Mouse (Mus musculus) forelimb bud, embryonic 11.5 days (tissue): Measurements from ENCODE around the gene Marc2.

Experiments
- DNase-seq: peaks from one replicate; pipeline ENCODE4 v3.0.0-alpha.2; 2012; ENCODE audit warnings: low read depth, low spot score

Marc2 gene

DNA sequence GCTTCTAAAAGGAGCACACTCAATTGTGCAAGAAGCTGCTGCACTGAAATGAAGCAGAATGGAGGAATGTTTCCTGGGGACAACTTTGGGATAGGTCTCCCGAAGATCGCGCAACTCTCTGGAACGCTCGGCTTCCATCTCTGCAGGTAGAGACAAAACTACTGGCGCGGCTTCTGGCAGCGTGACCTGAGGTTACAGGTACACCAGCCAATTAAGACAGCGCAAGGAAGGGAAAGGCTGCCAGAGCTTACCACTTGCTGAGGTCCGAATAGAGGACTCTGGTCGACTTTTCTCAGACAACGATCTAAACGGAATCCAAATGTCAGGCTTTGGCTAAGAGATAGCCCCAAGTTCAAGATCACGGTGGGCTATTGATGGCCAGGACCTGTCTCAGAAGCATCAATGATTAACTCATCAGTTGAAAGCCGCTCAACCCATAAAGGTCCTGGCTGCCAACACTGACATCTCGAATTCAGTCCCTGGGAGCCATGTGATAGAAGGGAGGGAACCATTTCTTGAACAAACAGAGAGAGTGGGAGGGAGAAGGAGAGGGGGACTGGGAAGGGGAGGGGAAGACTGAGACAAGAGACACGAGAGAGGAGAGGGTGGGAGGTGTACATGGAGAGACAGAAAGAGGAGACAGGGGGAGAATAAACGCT, at the start of gene Marc2:
Marc2 (minus strand) TSS at position 360 of the 659 bp plus-strand sequence.
- no peak for DNase-seq

GRCm38 (mm10) chr1:184891998-184892397, 45.7 kb upstream of the Marc2 start:
- no peak for DNase-seq

- DNase-seq = no peak
These were observed 43.2 kb upstream of the Marc2 start for GRCm38 (mm10) chr1:184889454-184889853.

DNA sequence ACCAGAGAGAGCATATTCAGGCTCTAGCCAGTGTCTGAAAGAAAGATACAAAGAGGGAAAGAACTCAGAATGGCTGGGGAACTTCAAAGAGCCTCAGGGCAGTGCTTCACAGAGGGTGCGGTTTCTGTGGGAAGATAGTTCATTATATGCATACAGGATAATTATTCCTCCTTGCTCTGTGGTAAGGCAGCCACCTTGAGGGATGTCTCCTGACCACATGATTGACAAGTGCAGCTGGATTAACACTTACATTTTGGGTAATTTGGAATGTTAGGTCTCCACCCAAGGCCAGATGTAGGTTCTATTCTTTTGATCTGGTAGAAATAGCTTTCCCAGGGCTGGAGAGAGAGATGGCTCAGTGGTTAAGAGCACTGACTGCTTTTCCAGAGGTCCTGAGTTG, 39.9 kb upstream of the Marc2 start:
- DNase-seq = no peak

- DNase-seq = peak; percentile 43
These were observed 36.3 kb upstream of the Marc2 start, which contains the start of gene C130074G19Rik for GRCm38 (mm10) chr1:184882281-184883268. Gene C130074G19Rik, minus strand, starts transcription at chr1:184883218.

DNA sequence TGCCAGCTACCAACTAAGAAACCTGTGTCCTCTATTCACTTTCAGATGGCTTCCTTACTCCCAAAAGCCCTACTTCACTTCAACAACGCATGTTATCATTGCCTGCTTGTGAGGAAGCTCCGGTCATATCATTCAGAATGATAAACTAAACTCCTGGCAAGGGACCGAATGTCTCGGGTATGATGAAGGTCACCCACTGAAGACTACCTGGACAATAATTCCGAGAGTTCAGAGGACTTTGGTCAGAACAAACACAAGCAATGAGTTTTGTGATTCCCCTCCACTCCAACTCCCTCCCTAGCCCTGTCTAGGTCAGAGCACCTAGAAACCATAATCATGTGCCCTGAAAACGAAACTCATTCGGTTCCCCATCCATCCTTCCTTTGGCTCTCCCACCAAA, 35.6 kb upstream of the Marc2 start:
- no peak for DNase-seq

GRCm38 (mm10) chr1:184881211-184881610, 35.0 kb upstream of the Marc2 start:
- no peak for DNase-seq

GRCm38 (mm10) chr1:184878860-184879259, 32.6 kb upstream of the Marc2 start:
- no peak for DNase-seq

DNA sequence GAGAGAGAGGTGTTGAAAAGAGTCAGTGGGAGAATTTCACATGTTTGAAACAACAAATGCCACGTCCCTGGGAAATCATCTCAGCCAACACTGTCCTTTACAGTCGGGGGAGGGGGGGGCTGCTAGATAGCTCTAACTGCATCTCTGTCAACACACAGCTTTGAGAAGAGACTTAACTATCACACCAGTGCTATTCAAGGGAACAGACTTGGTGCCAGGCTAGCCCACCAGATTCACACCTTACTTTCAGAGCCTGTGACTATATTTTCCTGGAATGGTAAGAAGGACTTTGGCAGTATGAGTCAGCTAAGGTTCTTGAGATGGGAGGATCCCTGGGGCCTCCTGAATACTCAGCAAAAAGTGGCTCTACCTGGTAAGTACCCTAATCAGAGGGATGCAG, 31.1 kb upstream of the Marc2 start:
- DNase-seq = no peak

GRCm38 (mm10) chr1:184873910-184874309, 27.7 kb upstream of the Marc2 start:
- no peak for DNase-seq

DNA sequence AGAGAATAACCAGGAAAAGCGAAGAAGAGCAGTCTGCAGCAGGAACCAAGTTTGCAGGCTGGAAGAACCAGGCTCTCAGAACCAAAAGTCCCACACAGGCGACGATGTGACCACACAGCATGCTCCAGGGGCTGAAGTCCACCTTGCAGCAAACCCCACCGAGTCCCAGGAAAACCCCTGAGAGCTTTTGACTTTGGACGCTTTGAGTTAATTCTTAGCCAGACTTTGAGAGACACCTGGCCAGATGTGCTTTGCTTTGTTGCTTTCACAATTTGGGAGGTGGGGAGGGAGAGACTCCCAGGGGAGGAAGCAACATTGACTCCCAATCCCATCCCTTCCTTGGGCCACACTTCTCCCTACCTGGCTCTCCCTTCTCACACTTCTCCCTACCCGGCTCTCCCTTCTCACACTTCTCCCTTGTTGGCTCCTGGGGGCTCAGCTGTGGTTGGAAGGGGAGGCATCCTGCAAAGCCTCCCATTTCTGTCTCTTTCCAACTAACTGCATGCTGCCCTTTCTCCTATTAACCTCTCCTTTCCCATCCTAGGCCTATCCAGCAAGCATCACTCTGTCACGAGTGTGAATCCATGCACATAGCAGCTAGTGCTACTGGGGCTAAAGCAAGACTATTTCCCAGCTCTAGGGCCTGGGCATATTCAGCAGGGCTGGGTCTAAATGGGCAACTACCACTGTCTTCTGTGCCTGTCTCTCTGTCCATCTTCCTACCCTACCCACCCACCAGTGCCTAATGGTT, 26.0 kb upstream of the Marc2 start:
- DNase-seq = no peak

- DNase-seq = peak; percentile 36
These were observed 25.3 kb upstream of the Marc2 start for GRCm38 (mm10) chr1:184871506-184871905.

DNA sequence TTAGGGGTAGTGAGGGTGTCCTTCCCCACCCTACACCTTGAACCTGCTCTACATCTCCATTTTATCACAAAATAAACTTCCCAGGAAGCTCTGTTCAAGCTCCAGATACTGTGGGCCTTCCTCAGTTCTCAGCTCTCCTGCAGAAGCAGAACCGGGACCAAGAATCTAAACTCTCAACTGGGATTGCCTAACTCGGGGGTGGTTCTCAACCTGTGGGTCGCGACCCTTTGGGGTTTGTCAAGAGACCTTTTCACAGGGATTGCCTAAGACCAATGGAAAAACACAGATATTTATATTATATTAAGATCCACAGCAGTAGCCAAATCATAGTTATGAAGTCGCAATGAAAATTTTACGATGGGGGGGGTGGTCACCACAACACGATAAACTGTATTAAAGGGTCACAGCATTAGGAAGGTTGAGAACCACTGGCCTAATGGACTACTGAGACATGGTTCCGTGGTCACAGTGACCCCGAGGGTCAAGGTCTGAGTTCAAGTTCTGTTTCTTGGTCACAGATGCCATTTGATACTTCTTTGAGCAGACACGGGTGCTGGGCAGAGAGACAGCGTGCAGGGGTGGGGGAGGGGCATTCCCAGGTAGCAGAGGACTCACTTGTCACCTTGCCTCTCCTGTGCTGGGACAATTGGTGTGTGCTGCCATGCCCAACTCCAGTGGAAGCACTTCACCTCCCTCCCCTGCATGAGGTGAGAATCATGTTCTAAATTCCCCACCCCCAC, 24.6 kb upstream of the Marc2 start:
- DNase-seq = no peak

- DNase-seq = no peak
These were observed 23.8 kb upstream of the Marc2 start for GRCm38 (mm10) chr1:184869939-184870565.

DNA sequence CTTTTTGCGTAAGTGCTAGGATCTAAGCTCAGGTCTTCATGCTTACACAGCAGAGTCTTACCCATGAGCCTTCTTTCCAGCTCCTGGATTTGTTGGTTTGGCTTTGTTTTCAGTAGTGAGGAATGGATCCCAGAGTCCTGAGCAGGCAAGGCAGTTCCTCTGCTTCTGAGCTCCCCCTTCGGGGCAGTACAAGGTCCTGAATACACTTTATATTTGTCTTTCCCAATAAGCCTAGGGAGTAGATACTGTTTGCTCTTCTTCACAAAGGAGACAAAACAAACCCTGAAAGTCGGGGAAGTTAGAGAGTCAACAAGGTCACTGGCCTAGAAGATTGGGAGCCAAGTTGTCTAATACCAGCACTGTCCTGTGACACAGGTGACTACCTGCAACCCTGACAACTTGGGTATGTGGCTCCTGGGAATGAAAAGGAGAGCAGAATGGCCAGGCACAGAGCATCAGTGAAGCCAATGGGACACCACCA, 21.4 kb upstream of the Marc2 start:
- DNase-seq = no peak

- no peak for DNase-seq
These were observed 18.1 kb upstream of the Marc2 start for GRCm38 (mm10) chr1:184864381-184864801.

GRCm38 (mm10) chr1:184862636-184863035, 16.4 kb upstream of the Marc2 start:
- DNase-seq = no peak

GRCm38 (mm10) chr1:184861551-184861950, 15.3 kb upstream of the Marc2 start:
- no peak for DNase-seq

DNA sequence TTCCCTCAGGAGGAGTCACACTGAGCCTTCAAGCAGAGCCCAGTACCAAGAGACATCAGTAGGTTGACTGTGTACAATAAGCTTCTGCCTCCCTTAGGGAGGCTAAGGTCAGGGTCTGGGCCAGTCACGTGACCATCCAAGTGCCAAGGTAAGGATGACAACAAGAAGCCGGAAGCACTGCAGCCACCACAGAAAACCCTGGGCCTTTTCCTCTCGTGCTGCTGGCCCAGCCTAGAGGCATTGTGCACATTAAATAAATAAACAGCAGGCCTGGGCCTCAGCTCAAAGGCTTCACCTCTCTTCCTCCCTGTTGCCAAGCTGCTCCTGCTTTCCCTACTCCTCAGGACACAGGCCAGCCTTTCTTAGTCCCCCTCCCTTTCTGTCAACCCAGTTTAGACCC, 14.0 kb upstream of the Marc2 start:
- DNase-seq = no peak

- DNase-seq = no peak
These were observed 12.0 kb upstream of the Marc2 start for GRCm38 (mm10) chr1:184858253-184858652.

DNA sequence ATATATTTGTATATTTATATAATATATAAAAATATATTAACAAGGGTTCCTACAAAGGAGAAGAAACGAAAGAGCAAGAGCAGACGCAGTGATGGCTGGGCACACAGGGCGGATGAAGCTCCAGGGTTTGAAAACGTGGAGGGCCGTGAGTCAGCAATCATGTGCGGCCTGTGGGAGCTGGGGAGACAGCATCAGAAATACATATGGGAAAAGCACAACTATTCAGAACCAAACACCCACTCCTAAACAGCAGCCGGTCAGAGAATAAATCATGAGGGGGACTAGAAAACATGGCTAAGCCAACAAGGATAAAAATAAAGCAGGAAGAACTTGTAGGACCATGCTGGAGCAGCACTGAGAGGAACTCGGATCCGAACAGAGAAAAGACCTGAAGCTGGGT, 11.0 kb upstream of the Marc2 start:
- no peak for DNase-seq
